Mouse (Mus musculus): ENCODE results near the gene Ip6k1.
"Not testable (repeated sequence)": the region's sequence is repeated elsewhere in the genome, so short reads cannot be mapped to it uniquely, and the experiment has no call there.

Ip6k1 gene

DNA sequence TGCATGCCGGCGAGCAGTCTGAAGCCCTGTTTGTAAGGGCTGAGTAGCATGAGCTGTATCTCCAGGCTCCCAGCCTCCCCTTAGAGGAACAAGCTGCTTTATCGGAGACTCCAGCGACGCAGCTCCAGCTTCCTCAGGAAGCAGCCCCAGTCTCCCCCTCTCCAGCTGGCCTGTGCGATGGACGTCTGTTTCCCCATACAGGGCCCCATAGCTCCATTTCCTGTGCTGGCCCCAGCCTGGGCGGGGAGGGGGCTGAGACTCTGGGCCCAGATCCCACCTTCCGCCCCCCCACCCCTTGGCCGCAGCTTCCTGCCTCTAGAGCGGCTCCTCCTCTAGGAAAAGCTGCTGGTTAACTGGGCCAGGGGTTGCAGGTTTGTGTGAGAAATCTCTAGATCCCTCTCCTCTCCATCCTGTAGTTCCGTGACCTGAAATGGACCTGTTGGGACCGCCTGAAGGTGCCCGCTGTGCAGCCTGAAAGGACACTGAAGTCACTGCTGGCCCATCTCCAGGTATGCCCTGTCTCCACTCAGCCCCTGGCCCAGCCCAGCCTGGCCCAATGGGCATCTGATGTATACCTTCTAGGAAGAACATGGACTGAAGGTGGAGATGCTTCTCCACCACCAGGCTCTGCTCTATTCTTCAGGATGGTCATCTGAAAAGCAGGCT is 19.5 kb upstream of the Ip6k1 start, which contains the start of gene Gm20661:
TSS of gene Gm20661 (plus strand) at position 378 of the 666 bp plus-strand sequence.
- DNase-seq: peak; percentile 52 to 66

DNA sequence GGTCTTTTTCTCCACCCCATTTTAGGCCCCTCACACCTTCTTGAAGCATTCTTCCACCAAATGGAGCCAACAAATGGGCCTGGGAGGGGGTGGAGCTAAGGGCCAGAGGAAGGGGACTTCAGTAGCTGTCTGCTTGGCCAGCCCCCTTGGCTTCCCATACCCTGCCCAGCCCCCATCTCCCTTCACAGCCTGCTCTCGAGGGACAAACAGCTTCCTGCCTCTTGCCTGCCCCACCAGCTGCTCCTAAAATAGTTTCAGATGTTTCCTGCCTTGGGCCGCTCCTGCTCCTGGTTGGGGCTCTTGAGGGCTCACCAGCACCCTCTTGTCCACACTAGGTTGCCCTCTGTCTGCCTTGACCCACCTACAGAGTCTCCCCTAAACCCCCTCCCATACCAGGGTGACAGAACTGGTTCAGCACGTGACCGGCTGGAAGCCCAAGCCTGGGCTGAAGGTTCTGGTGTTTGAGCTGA is 18.8 kb upstream of the Ip6k1 start:
- peak; percentile 42 to 58 for DNase-seq

DNA sequence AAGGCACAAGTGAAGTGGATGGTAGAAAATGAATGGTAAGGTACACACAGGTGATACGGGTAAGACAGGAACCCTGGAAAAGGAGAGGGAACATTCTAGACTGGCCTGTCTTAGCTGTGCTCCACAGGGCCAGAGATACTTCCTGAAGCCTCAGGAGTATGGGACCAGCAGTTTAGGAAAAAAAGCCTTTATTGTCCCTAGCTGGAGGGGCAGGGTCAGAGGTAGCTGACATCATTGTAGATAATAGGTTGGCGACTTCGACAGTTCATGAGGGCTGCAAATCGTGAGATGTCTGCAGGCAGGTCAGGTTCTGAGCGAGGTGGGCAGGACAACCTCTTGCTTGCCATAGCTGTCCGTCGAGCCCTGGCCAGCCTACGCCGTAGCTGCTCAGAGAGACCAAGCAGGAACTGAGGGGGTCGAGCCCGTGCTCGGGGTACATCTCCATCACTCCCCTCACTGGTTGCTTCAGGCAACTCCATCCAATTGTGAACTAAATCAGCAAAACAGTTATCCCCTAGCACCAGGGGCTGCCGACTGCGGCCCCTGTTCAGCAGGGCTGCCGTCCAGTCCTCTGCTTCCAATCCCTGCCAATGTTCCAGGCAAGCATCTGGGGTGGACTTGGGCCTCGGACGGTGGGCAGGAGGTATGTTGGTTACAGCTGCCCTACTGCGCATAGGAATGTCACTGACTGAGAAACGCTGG is 18.1 kb upstream of the Ip6k1 start:
- DNase-seq: no peak

- DNase-seq: no peak
These were observed 17.6 kb upstream of the Ip6k1 start for GRCm38 (mm10) chr9:107984754-107985055.

GRCm38 (mm10) chr9:107985131-107986119 is 16.9 kb upstream of the Ip6k1 start, which contains the start of gene Inka1:
TSS of gene Inka1 (minus strand) at chr9:107985879.
- peak; percentile 85 to 86 for DNase-seq

GRCm38 (mm10) chr9:107986376-107986775 is 15.9 kb upstream of the Ip6k1 start:
- DNase-seq: peak; percentile 56 to 64

GRCm38 (mm10) chr9:107987950-107988349 is 14.4 kb upstream of the Ip6k1 start:
- no peak for DNase-seq

DNA sequence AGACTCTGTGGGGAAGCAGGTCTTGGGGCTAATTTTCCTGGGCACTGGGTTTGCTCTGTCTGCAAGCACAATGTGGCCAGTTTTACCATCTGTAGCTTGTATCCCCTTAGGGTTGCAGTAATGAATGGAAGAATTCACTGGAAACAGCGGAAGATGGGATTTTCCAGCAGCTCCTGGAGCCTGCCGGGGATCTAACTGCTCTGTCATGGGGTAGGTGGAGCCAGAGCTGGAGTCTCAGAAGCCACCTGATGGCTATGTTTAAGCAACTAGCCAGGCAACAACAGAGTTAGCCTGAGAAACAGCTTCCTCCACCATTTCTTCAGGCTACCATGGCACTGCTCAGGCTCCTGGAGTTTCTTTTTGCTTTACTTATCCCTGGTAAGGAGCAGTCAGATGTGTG is 10.1 kb upstream of the Ip6k1 start, which contains the start of gene Cdhr4:
TSS of gene Cdhr4 (plus strand) at position 301 of the 400 bp plus-strand sequence.
- no peak for DNase-seq

- no peak for DNase-seq
These were observed 9.3 kb upstream of the Ip6k1 start for GRCm38 (mm10) chr9:107993013-107993412.

- no peak for DNase-seq
These were observed 7.8 kb upstream of the Ip6k1 start for GRCm38 (mm10) chr9:107994464-107994863.

- DNase-seq: no peak
These were observed 6.8 kb upstream of the Ip6k1 start for GRCm38 (mm10) chr9:107995513-107995912.

DNA sequence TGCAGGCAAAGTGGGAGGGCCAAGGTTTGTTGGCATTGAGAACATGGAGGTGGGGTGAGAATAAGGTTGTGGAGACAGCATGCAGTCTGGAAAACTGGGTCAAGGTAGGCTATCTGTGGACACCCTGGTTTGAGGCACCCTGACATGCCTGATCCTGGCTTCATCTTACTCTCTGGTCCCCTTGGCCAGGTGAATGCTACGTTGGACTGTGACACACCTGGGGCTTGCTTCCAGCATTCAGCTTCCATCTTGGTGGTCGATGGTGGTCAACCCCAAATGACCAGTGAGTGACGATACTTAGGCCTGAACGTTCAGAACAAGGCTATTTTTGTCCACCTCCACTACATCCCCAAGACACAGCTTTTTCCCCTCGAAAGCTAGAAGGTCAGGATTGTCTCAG is 6.3 kb upstream of the Ip6k1 start, which contains the start of gene Gm20662:
TSS of gene Gm20662 (plus strand) at position 301 of the 400 bp plus-strand sequence.
- no peak for DNase-seq

GRCm38 (mm10) chr9:108002778-108003530 is 653 bp downstream of the Ip6k1 start:
- no peak for DNase-seq

DNA sequence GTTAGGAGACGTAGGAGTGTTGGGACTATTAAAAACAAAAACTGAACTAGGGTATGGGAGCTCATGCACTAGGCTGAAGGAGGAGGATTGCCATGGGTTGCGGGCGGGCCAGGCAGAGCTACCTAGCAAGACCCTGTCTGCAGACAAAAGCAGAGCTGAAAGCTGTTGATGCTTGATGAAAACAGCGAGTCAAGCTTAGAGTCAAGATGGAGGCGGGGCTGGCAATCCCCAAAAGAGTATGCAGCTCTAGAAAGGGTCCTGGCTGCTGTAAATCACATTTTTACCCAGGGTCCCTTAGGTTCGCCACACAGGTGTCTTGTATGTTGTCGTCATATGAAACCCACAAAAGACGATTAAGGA is 1.2 kb downstream of the Ip6k1 start:
- DNase-seq: peak in 1 of 2 experiments; percentile 38

- DNase-seq: no peak
These were observed 5.7 kb downstream of the Ip6k1 start for GRCm38 (mm10) chr9:108008041-108008440.

GRCm38 (mm10) chr9:108010385-108010784 is 8.1 kb downstream of the Ip6k1 start:
- no peak for DNase-seq

DNA sequence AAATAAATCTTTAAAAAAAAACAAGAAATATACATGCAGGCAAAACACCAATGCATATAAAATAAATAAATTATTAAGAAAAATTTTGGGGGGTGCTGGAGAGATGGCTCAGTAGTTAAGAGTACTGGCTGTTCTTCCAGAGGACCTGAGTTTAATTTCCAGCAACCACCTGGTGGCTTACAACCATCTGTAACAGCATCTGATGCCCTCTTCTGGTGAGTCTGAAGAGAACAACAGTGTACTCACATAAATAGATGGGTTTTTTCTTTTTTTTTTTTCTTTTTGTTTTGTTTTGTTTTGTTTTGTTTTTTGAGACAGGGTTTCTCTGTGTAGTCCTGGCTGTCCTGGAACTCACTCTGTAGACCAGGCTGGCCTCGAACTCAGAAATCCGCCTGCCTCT is 11.3 kb downstream of the Ip6k1 start:
- DNase-seq: not testable (repeated sequence)

- no peak for DNase-seq
These were observed 14.8 kb downstream of the Ip6k1 start for GRCm38 (mm10) chr9:108017127-108017526.

GRCm38 (mm10) chr9:108020741-108021140 is 18.4 kb downstream of the Ip6k1 start:
- no peak for DNase-seq

DNA sequence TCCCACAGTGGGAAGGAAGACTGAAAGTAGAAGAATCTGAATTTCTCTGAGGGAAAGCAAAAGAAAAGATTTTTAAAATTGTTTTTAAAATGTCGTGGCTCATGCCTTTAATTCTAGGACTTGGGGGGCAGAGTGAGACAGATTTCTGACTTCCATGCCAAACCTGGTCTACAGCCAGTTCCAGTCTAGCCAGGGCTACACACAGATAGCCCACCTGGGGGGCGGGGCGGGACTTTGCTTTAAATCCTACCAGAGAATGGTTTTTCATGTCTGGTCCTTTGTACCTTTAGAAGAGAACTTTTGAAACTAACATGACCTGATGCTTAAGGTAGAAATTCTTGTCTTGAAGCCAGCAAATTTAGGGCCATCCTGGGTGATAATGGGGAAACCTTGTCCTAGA is 20.9 kb downstream of the Ip6k1 start:
- no peak for DNase-seq

DNA sequence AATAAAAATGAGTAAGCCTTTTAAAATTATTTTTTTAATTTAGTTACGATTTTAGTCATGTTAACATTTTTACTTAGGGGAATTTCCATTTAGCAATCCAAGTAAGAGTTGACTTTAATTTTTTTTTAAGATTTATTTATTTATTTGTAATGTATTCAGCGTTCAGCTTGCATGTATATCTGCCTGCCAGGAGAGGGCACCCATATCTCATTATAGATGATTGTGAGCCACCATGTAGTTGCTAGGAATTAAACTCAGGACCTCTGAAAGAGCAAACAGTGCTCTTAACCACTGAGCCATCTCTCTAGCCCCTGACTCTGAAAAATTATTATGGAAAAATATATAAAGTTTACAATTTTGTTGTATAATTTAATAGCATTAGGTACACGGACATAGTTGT is 24.3 kb downstream of the Ip6k1 start:
- DNase-seq: no peak

DNA sequence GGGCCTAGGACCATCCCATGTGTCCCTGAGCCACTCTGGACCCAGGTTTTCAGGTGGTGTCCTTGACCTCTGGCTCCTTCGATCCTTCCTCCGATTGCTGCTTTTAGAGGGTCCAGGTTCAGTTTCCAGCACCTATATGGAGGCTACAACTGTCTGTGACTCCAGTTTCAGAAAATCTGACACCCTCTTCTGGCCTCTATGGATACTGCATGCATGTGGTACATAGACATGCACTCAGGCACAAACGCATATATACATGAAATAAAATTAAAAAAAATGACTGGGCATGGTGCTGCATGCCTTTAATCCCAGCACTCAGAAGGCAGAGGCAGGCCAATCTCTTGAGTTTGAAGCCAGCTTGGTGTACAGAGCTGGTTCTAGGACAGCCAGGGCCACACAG is 25.6 kb downstream of the Ip6k1 start:
- DNase-seq: no peak
